Mouse (Mus musculus): ENCODE results near the gene Gabra5.

The Gabra5 gene

GRCm38 (mm10) chr7:57387341-57387654, 122.6 kb downstream of the Gabra5 start:
- no peak for DNase-seq (ENCODE audit: extremely low read depth, insufficient read length, low spot score)

GRCm38 (mm10) chr7:57386517-57387340, 123.1 kb downstream of the Gabra5 start, which contains the start of gene Gabrg3:
TSS of gene Gabrg3 (minus strand) at chr7:57387188.
- peak; percentile 1 for DNase-seq (ENCODE audit: extremely low read depth, insufficient read length, low spot score)

DNA sequence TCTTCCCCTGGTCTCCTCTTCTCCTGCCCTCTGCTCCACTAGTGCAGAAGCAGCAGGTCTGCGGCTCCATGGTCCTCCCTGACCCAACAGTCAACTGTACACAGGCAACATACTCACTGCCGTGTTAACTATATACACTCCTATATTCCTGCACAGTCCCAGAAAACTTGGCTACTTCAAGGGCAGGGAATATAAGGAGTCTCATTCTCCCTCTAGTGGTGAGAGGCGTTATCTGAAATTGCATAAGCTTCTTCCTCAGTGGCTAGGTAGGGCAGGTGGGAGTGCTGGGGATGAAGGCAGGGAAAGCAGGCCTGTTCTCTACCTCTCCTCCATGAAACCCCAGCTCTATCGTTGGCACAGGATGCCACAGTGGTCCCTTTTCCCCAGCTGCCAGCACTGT, 125.7 kb downstream of the Gabra5 start:
- DNase-seq (ENCODE audit: extremely low read depth, insufficient read length, low spot score) = no peak

DNA sequence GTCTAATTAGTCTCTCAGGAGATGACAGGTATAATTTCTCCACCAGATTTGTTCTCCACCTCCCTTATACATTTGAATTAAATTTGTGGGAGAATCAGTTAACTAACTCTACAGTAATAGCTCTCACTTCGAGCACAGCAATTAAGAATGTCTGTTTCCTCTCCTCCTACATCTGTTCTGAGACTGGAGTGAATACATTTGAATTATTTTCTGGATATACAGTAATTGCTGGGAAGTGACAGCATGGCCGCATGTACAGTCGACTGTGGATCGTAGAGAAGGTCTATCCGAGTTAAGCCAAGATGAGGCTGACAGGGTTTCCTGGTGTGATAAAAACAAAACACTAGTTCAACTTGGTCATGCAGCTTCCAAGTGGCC, 143.9 kb downstream of the Gabra5 start:
- no peak for DNase-seq (ENCODE audit: extremely low read depth, insufficient read length, low spot score)

DNA sequence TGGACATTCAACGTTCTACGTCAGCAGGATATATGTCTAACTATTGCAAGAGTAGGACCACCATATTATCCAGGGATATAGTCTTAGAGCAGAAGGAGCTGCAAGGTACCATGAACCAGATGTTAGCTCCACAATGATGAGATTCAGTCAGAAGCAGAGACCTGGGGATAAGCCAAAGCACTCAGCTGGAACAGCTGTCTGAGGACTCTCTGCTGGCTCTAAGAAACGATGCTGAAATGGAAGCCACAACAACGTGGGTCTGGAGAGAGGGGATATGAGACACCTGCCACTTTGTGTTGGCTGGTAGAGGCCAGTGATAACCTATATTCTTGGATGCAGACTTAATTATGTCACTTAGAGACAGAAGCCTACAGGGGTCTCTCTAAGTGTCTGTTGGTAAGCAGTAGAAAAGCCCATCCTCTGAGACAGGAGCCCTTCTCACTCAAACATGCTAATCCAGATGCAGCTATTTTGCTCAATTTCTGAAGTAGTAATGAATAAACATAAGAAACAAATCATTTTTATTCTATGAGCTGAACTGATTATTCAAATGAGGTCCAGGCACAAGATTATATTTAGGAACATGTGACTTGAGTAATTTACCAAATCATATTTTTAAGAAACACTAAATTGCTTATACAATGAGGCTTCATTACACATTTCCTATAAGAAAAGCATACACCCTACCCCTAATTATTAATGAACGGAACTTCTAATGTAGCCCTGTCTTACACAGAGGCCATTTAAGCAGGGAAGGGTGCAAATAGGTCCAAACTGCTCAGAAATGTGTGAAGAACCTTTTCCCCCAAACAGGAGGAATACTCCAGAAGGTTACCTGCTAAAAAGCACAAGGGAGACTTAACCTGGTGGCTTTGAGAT, 144.5 kb downstream of the Gabra5 start:
- DNase-seq (ENCODE audit: extremely low read depth, insufficient read length, low spot score) = no peak

DNA sequence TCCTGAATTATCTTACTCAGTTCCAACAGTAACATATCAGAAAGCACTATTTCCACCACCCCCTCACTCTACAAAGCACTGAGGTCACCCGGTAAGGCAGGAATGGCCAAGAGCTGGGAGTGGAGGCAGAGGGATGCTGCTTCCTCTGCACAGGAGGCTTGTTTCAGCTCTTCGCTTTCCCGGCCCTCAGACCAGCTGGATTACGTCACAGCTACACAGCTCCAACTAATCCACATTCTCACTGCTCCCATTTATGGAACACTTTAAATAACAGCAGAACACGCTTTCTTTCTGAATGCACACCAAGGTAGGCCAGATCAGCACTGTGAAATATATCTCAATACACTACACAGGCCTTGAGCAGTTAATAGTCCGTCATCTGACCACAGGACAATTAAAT, 146.0 kb downstream of the Gabra5 start:
- no peak for DNase-seq (ENCODE audit: extremely low read depth, insufficient read length, low spot score)

DNA sequence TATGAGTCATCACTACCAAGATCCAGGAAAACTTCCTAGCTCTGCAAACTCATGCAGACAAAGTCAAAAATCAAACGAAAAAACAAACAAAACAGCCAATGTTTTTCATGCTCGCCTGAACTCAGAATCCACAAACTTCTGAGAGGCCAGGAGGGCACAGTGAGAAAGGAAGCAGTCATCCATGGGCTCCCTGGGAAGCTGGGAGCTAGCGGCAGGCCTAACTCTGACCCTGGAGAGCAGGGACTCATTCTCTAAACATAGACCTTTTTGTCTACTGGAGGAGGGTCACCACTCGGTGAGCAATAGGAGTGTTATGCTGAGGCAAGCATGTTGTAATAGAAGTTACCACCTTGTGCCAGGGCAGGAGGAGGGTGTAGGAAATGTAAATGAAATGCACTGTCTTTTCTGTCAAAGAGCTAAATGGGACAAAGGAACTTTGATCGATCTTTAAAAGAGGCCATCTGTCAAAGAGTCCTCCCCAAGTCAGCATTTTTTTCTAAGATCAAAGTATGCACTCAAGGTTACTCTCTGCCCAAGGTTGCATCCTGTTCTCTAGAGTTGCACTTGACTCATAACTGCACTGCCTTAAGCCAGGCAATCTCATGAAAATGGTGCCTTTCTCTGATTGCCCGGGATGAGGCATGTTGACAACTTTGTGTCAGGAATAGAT, 151.9 kb downstream of the Gabra5 start:
- DNase-seq (ENCODE audit: extremely low read depth, insufficient read length, low spot score) = no peak

All from 3134 (cell line).